Mouse (Mus musculus) thymus, postnatal 4 days (tissue): Measurements from ENCODE around the gene Surf2.
A peak's percentile ranks its signal among the peaks of the same experiment; 100 is the strongest.

Experiments
- DNase-seq: peaks from one replicate; pipeline ENCODE4 v3.0.0; 2021

Gene Surf2

GRCm38 (mm10) chr2:26963923-26964723 lies 48.0 kb downstream of the Surf2 start, which contains the start of gene Rexo4:
TSS of gene Rexo4 (minus strand) at chr2:26964386.
- peak; percentile 96 for DNase-seq

GRCm38 (mm10) chr2:26964724-26965370 lies 48.7 kb downstream of the Surf2 start:
- DNase-seq, result no peak

GRCm38 (mm10) chr2:26967262-26967661 lies 51.1 kb downstream of the Surf2 start:
- no peak for DNase-seq
